Mouse (Mus musculus) hindbrain, embryonic 14.5 days (tissue): ENCODE data around the gene Snrk. TPM values are rescaled to one million over a fixed set of nuclear protein-coding genes. Genes with fewer than 3 reads are reported as not detected.

Source experiments
- polyA plus RNA-seq: library from polyadenylated mRNA; unstranded; fragments of >200 nt; fragmentation: Nextera tagmentation; extraction: Ambion mirVana; gene quantifications from 2 replicates; pipeline ENCODE4 v1.2.1, GENCODE M21; 2014

Snrk gene
- polyA plus RNA-seq, 1 experiment from 2014 or later: 58.5 TPM

Other genes with a start within 250 kb of the Snrk start
- gene Ackr2, start 218.9 kb upstream of the Snrk start, polyA plus RNA-seq: 2.4 and 4.1 TPM in 2 replicates
- gene Cyp8b1, start 201.0 kb upstream of the Snrk start, polyA plus RNA-seq: not detected in 2 replicates
- 1.7 TPM in 2 replicates for gene Fam198a, start 166.3 kb upstream of the Snrk start, polyA plus RNA-seq
- gene Pomgnt2, start 120.2 kb upstream of the Snrk start, polyA plus RNA-seq: 28.6 and 29.4 TPM in 2 replicates
- gene Ano10, start 177.2 kb downstream of the Snrk start, polyA plus RNA-seq: 43.6 and 44.6 TPM in 2 replicates
- gene Abhd5, start 234.3 kb downstream of the Snrk start, polyA plus RNA-seq: 25.5 and 29.9 TPM in 2 replicates